Mouse (Mus musculus) right cerebral cortex, adult 2 months (tissue): ENCODE measurements around the gene Olfm1.

ENCODE experiments used
- DNase-seq, 2 experiments: peaks; one replicate each; pipeline ENCODE4 v3.0.0; 2021 to 2022; ENCODE audit warnings: low spot score in 2 of 2

Olfm1 gene

DNA sequence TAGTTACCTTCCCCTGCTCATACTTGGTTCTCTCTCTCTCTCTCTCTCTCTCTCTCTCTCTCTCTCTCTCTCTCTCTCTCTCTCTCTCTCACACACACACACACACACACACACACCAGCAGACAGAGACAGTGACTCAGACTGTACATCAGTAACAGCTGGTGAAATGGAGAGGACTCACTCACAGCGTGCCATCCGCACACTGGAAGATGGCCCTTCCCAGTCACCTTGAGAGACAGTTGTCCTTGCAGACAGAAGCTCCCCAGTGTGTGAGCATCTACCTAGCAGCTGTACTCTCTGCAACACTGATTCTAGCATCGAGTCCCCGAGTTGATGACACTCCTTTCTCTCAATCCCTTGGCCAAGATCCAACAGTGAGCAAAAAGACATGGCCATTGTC, 35.6 kb downstream of the Olfm1 start:
- DNase-seq = peak in 1 of 2 experiments; percentile 16

DNA sequence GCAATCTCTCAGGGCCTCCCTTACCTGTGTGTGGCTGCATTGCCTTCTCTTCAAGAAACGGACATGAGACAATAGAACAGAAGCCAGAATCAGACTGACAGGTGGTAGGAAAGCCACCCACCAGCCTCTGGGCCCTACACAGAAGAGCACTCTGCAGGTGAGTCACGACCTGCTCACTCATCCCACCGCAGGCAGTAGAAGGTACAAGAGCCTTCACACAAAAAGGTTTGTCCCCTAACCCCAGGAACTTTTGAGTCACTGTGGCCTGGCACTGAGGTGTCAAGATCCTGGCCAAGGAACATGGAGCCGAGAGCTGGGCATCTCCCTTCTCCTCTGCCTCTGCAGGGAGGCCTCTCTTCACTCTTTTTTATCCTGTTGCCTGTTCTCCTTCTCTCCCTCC, 42.3 kb downstream of the Olfm1 start:
- DNase-seq = no peak

DNA sequence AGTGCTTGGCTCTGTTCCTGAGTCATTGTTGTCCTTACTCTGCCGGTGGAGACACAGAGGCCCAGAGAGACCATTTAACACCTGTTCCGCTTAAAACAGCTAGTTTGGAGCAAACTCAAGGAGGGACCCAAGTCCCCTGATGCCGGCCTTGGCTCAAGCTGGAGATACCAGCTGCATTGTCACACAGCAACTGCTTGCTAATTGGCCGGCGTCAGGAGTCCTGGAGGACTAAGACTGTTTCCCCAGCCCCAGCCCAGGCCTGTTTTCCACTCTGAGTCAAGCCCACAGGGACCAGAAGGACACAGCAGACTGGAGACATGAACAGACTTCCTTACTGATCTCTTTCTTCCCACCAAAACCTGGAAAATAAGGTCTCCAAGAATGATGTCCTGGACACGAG, 43.7 kb downstream of the Olfm1 start:
- no peak for DNase-seq

DNA sequence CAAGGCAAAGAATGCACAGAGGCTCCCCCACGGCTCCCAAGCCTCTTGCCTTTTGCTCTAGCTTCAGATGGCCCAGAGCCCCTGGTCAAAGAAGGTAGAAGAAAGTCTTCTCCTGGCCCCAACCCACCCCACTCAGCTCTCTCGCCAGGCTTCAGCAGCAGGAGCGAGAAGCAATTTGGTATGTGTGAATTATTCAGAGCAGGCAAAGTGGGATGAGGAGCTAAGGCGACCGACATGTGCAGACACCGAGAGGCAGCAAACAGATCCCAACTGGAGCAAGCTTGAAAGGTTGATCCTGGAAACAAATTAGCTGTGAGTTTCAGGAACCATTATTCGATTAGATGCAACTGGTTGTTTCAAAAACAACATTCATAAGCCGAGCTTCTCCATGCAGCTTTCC, 46.8 kb downstream of the Olfm1 start:
- DNase-seq = no peak

DNA sequence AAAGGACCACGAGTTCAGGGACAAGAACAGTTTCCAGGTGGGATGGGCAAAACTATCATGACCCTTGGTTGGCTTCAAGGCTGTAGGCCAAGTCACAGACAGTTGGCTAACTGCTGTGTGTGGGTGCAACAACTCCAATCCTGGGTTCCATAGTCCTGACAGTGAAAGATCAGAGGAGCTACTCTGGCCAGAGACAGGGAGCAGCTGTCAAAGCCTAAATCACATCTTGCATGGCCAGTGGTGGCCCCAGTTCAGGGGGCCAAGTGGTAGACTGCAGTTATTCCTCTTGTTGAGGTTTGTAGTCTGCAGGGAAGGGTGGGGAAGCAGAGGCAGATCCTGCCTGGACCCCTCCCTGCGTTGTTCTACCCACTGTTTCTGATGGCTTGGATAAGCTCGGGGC, 48.1 kb downstream of the Olfm1 start:
- DNase-seq = no peak

DNA sequence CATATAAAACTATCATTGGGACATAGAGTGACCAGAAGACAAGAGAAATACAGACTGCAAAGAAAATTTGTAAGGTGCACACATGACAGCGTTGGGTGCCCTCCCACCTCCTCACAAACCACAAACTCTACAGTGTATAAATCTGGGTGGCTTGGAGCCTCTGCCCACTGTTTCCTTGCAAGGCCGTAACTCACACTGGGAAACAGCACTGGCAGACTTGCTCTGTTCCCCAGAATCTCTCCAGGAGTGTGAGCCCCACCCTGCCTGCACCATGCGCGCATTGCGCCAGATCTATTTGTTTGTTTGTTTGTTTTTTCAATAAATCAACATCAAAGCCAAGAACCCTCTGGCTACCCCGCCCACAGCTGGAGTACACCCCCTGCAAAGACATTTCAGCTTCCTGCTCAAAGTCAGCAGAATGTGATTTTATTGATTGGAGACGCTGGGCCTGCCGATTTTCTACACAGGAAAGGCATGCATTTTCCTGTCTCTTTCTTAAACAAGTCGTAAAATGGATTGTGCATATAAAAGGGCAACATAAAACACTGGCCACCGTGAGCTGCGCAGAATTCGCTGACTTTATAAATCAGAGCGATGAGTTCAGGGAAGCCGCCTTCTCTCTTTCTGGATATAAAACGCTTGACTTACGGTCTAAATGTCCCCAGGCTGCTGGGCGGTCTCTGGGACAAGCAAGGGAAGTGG, 48.9 kb downstream of the Olfm1 start:
- DNase-seq = no peak

DNA sequence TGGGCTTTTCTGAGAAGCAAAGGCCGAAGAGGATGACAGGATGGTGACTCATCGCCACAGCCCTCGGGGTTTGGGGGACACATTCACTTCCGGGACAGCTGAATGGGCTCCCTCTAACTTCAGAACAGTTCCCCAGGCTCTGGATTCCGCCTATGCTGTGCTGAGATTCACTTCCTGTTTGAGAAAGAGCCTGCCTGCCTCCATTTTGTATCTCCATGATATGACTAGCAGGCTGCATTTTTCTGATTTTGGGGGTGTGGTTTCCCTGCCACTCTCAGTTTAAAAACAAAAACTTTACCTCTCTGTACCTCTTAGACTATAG, 49.4 kb downstream of the Olfm1 start:
- DNase-seq = no peak

DNA sequence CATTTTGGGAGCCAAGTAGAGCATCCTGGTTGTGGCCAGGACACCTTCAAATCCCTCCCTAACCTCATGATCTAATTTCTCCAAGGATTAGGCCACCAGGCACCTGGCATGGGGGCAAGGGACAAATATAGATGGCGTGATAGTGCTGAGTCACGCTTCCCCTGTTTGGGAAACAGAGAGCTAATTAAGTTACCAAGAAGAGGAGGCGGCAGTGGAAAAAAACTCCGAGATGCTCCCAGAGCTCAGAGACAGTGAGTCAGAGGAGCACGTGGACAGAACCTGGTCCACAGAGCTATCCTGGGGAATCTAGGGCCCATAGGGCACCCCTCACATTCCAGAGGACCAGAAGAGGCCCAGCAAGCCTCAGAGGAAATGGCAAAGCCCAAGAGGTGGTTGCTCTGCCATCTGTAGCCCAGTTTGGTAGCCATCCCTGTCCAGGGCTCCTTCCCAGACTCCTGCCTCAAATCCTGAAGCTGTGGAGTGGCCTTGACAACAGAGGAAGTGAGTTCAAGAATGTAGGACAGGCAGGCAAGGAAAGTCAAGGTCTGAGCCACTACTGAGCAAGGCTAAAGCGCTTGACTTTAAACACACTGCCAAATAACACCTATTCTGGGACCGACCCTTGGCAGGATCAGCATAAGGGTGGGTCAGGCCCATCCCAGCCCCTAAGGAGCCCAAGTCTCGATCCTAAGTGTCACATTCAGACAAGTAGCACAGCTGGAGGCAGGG, 52.0 kb downstream of the Olfm1 start:
- peak; percentile 81 to 82 for DNase-seq

DNA sequence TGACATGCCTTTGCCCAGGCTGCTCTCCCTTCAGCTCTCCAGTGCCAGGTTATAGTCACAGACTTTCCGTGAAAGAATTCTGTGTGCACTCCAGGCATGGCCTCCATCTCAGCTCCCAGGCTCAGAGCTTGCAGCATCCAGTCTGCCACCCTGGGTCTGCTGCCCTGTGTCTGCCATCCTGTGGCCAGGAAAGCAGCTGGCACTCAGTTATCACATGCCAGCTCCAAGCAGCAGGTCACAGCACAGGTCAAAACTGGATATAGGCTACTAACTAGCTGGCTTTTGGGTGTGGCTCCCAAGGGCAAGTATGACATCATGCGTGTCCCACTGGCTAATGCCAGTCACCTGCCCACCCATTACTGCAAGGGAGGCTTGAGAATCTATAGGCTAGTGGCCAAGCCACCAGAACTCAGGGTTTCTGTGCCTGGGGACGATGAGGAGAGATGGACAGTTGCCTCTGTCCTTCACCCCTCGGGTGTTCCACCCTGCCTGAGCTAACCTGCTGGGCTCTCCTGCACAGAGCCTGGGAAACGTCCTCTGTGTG, 53.4 kb downstream of the Olfm1 start:
- DNase-seq = no peak

DNA sequence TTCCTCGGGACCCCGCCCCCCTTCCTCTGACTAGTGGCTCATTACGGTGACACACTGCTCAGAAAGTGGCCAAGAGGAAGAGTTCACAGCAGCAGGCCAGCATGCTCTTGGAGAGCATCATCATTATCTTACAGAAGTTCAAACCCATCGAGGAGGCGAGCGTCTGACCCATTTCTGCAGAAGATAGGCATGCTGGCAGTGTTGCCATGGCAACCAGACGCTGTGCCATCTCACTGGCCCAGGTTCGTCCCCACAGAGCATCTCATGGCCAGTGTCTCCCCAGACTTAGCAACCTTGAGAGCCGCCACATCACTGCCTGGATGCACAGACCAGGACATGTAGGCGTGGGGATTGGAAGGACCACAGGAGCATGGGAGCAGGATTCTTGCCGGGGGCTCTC, 54.3 kb downstream of the Olfm1 start:
- no peak for DNase-seq

DNA sequence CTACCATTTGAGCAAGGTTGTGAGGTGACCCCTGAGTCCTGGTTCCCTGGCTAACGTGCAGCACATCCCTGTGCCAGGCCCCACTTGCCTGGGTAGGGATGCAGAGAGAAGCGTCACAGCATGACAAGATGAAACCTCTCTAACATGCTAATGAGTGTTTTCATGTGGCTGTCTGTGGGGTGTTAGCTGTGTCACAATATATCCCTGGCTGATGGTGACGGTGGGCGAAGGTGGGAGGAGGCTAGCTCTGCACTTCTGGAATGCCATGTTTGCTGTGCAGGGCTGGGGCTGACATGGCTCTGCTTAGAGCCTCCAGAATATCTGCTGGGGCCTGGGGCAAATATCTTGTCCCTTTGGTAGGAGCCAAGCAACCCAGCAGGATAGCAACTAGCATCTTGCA, 59.8 kb downstream of the Olfm1 start:
- DNase-seq = no peak

DNA sequence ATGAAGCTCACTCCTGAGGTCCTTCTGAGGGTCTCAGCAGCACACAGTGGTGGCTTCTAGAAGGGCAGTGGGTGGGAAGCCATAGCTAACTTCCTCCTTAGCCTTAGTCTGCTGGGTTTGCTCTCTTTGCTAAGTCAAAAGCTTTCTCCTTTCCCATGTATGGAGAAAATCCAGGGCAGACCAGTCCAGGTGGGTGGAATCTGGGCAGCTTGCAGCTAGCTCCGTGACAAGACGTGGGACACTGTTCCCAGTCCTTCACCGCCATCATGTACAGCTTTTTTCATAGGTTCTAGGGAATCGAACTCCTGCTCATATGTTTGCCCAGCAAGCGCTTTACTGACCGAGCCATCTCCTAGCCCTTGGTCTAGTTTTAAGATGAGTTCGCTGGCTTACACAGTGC, 63.2 kb downstream of the Olfm1 start:
- DNase-seq = no peak

DNA sequence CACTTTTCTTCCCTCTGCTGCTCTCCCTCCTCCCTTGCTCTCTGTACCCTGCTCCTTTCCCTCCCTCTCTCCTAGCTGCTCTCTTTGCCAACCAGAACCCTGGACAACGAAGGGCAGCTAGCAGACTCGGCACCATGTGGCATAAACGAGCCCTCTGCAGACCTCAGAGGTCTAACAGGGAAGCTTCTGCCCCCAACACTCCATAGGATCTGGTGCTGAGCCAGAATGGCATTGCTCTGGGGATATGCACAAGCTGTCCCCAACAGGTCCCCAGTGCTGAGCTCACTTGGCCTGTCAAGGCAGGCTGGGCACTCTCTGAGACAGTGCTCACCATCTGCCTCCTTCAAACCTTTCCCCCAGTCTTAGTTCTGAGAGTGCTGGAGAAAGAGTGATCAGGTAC, 68.6 kb downstream of the Olfm1 start:
- no peak for DNase-seq

DNA sequence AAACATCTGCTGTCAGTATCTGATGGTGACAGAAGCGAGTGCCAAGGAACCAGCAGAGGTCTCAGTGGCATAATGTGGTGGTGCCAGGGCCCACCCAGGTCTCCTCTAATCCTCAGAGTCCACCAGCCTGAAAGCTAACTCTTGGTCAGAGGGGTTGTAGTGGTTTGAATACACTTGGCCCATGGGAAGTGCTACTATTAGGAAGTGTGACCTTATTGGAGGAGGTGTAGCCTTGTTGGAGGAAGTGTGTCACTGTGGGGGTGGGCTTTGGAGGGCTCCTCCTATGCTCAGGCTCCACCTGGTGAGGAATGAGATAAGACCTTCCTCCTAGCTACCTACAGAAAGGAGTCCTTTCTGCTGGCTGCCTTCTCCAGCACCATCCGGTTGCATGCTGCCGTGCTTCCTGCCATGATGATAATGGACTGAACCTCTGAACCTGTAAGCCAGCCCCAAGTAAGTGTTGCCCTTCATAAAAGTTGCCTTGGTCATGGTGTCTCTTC, 75.0 kb downstream of the Olfm1 start:
- no peak for DNase-seq

DNA sequence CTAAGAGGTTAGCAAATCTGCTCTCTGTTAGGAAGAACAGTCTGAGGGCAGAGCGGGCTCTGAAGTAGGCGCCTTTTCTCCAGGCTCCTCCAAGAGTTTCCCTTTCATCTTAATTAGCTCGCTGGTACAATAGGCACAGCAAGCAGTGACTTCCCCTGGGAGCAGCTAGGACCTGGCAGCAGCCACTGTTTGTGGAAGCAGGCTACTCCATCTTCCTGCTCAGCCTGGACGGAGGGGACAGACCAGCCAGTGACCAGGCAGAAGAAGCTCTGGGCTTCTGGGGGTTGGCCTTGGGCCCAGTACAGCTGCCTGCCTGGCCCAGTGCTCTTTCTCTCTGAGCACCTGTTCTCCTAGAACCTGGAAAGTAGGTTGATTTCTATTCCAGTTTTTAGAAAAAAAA, 77.8 kb downstream of the Olfm1 start:
- DNase-seq = no peak

DNA sequence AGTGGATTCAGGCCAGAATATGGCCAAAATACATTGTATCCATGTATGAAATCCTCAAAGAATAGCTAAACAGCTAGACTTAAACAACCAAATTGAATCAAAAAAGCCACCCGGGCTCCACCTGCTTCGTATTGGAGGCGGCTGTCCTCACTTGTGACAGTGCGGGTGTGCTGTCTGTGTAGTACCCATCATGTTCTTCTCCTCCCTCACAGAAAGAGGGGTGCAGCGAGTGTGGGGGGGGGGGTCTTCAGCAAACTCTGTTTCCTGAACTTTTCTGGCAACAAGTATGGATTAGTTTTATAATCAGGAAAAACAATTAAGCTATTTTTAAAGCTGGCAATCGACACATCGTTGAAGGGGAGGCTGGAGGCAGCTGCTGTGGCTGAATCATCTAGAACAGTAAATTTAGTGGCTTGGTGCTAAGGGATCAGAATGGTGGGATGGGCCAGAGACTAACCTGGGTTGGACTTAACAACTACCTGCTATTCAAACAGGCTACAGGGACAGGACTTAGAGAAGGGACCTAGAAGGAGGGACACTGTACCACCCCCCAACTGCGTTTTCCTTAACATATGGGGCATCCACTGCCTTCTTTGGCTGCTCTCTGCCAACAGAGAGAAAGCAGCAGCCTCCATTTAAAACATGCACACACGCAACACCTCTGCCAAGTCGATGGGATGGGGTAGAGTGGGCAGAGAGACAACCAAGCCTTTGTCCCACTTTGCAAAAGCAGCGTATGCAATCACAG, 79.6 kb downstream of the Olfm1 start:
- DNase-seq = peak; percentile 59 to 81

DNA sequence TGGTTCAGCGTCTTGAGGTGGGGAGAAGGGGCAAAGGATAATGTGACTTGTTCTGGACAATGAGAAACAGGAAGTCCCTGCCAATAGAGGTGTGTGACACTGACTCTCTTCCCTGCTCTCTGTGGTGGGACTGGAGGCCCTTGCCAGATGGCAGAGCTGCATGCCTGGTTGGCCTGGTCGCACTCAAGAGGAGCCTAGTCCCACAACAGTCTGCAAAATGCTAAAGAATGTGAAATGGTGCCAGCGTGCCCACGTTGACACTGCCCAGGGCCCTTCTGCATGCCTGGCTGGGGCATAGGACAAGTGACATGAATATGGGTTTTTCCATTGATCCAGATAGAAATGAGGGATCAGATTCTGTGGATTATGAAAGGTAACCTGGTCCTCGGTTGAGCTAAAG, 81.2 kb downstream of the Olfm1 start:
- DNase-seq = no peak

DNA sequence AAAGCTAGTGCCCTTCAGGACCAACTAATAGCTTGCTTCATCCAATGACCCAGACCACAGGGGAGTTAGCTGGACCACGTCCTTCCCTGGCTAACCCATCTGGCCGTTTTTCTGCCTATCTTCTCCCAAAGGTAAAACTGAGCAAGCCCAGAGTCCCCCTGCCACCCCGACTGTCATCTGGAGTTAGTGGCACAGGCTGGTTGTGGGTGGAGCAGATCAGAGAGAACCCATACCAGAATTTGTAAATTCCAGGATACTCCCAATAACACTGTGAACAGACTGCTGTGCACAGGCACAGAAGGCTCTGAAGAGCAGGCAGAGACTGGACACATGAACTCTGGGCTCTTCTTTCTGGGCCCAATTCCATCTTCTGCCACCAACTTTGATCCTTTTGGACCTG, 82.6 kb downstream of the Olfm1 start:
- no peak for DNase-seq

DNA sequence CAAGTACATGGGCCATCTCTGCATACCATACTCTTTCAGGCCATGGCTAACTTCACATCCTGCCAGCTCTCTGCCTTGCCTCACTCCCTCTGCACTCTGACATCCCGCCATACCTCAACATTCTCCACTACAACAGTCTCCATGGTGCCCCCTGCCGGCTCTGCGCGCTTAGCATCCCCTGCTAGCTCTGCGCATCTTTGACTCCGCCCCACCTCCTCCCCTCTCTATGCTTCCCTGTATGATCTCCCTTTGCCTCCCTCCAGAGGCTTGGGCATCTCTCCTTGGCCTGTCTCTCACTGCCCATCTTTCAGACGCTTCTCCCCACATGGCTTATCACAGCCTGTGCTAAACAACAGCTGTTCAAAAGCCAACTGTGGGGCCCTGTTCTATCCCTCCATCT, 85.4 kb downstream of the Olfm1 start:
- peak; percentile 65 to 71 for DNase-seq

DNA sequence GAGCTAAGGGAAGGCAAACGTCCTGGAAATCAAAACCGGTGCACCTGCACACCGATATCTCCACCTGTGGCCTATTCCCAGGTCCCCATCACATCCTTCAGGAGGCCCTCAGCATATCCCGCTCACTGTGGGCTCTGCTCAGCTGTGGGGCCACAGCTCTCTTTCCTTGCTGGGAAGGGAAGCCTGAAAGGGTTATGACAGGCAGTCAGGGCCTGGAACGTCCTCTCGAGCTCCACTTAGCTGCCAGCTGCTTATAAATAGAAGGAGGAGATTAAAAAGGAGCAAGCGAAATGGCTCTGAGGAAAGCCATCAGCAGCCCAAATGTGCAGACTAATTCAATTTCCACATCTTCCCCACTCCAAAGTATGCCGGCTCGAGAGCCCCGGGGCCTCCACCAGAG, 86.1 kb downstream of the Olfm1 start:
- DNase-seq = no peak
